Mouse (Mus musculus): Measurements from ENCODE around the gene Tmem53. TPM values are rescaled to one million over a fixed set of nuclear protein-coding genes. Genes with fewer than 3 reads are reported as not detected.
A peak's percentile ranks its signal among the peaks of the same experiment; 100 is the strongest.

The Tmem53 gene
- polyA plus RNA-seq, 2 experiments: 7.7 to 10.5 TPM

- TF ChIP-seq POLR2A (IDR thresholded peaks at IDR 0.05; ENCODE audit: borderline replicate concordance, extremely low read depth, insufficient read depth, insufficient read length): no peak
Measured at GRCm38 (mm10) chr4:117267284-117267683, 15.5 kb downstream of the Tmem53 start.

GRCm38 (mm10) chr4:117267831-117268437 lies 16.2 kb downstream of the Tmem53 start:
- Histone ChIP-seq H3K4me1 (ENCODE audit: control insufficient read depth, insufficient read depth, low read length) (peaks cover under 1% of the 10 kb centered on the region; the same call in 1 of the 2 replicates), H3K4me3 (replicated peaks; ENCODE audit: low read length) (no peak overlapping the region), H3K27me3 (ENCODE audit: control insufficient read depth, insufficient read depth, low read length) (no peaks in the 10 kb centered on the region), H3K4me2 (replicated peaks; ENCODE audit: low read depth, low read length, severe bottlenecking) (no peak overlapping the region), H3K9ac (ENCODE audit: low read depth, low read length, severe bottlenecking) (no peak overlapping the region), H3K9me3 (ENCODE audit: control insufficient read depth, low read length) (no peaks in the 10 kb centered on the region), H3K27ac (replicated peaks; ENCODE audit: low read depth, low read length) (no peak overlapping the region), H3K36me3 (ENCODE audit: control insufficient read depth, insufficient read depth, low read length) (peaks cover 19% of the 10 kb centered on the region)
- TF ChIP-seq POLR2A (IDR thresholded peaks at IDR 0.05; ENCODE audit: borderline replicate concordance, extremely low read depth, insufficient read depth, insufficient read length): no peak
- no peak for DNase-seq (ENCODE audit: low spot score)
- no peak for ATAC-seq (ENCODE audit: low FRiP score, low read depth)
- 83% methylated on average over 25 of the region's 25 CpGs for WGBS

More at GRCm38 (mm10) chr4:117267284-117267683, 15.5 kb downstream of the Tmem53 start:
- DNase-seq (ENCODE audit: low spot score) (peak; percentile 70), ATAC-seq (ENCODE audit: low FRiP score, low read depth) (peak; percentile 53; the same call in 1 of the 2 replicates)
- Histone ChIP-seq H3K4me3 (replicated peaks; ENCODE audit: low read length) (no peak overlapping the region), H3K4me2 (replicated peaks; ENCODE audit: low read depth, low read length, severe bottlenecking) (no peak overlapping the region), H3K9me3 (ENCODE audit: control insufficient read depth, low read length) (no peaks in the 10 kb centered on the region), H3K9ac (ENCODE audit: low read depth, low read length, severe bottlenecking) (no peak overlapping the region), H3K27me3 (ENCODE audit: control insufficient read depth, insufficient read depth, low read length) (no peaks in the 10 kb centered on the region), H3K4me1 (ENCODE audit: control insufficient read depth, insufficient read depth, low read length) (no peaks in the 10 kb centered on the region), H3K27ac (replicated peaks; ENCODE audit: low read depth, low read length) (no peak overlapping the region), H3K36me3 (ENCODE audit: control insufficient read depth, insufficient read depth, low read length) (peaks cover 13% of the 10 kb centered on the region)
- 7% methylated on average over 2 of the region's 2 CpGs for whole genome bisulfite sequencing

GRCm38 (mm10) chr4:117270278-117270677 lies 18.5 kb downstream of the Tmem53 start:
- Histone ChIP-seq H3K27me3 (ENCODE audit: control insufficient read depth, insufficient read depth, low read length) (no peaks in the 10 kb centered on the region), H3K4me1 (ENCODE audit: control insufficient read depth, insufficient read depth, low read length) (peaks cover 3% of the 10 kb centered on the region; the same call in 1 of the 2 replicates), H3K4me3 (replicated peaks; ENCODE audit: low read length) (no peak overlapping the region), H3K27ac (replicated peaks; ENCODE audit: low read depth, low read length) (no peak overlapping the region), H3K9me3 (ENCODE audit: control insufficient read depth, low read length) (peaks cover 12% of the 10 kb centered on the region), H3K4me2 (replicated peaks; ENCODE audit: low read depth, low read length, severe bottlenecking) (no peak overlapping the region), H3K9ac (ENCODE audit: low read depth, low read length, severe bottlenecking) (no peak overlapping the region), H3K36me3 (ENCODE audit: control insufficient read depth, insufficient read depth, low read length) (peaks cover 43% of the 10 kb centered on the region)
- TF ChIP-seq POLR2A (IDR thresholded peaks at IDR 0.05; ENCODE audit: borderline replicate concordance, extremely low read depth, insufficient read depth, insufficient read length): peak; percentile 12; the same call in 1 of the 2 replicates
- WGBS: 9% methylated on average over 6 of the region's 6 CpGs
- ATAC-seq (ENCODE audit: low FRiP score, low read depth): peak; percentile 58; the same call in 1 of the 2 replicates
- DNase-seq (ENCODE audit: low spot score): peak; percentile 82

- 9% methylated on average over 12 of the region's 12 CpGs for WGBS
- Histone ChIP-seq H3K27ac (replicated peaks; ENCODE audit: low read depth, low read length) (no peak overlapping the region), H3K9ac (ENCODE audit: low read depth, low read length, severe bottlenecking) (no peak overlapping the region), H3K4me2 (replicated peaks; ENCODE audit: low read depth, low read length, severe bottlenecking) (no peak overlapping the region), H3K4me1 (ENCODE audit: control insufficient read depth, insufficient read depth, low read length) (peaks cover 3% of the 10 kb centered on the region; the same call in 1 of the 2 replicates), H3K9me3 (ENCODE audit: control insufficient read depth, low read length) (peaks cover 12% of the 10 kb centered on the region), H3K4me3 (replicated peaks; ENCODE audit: low read length) (no peak overlapping the region), H3K36me3 (ENCODE audit: control insufficient read depth, insufficient read depth, low read length) (peaks cover 65% of the 10 kb centered on the region), H3K27me3 (ENCODE audit: control insufficient read depth, insufficient read depth, low read length) (no peaks in the 10 kb centered on the region)
- TF ChIP-seq POLR2A (IDR thresholded peaks at IDR 0.05; ENCODE audit: borderline replicate concordance, extremely low read depth, insufficient read depth, insufficient read length): no peak
- DNase-seq (ENCODE audit: low spot score): peak; percentile 21
- ATAC-seq (ENCODE audit: low FRiP score, low read depth): no peak
Measured at GRCm38 (mm10) chr4:117272459-117272858, 20.7 kb downstream of the Tmem53 start.

GRCm38 (mm10) chr4:117274720-117275119 lies 23.0 kb downstream of the Tmem53 start:
- ATAC-seq (ENCODE audit: low FRiP score, low read depth) (no peak), DNase-seq (ENCODE audit: low spot score) (no peak)
- Histone ChIP-seq H3K4me3 (replicated peaks; ENCODE audit: low read length) (no peak overlapping the region), H3K4me2 (replicated peaks; ENCODE audit: low read depth, low read length, severe bottlenecking) (no peak overlapping the region), H3K27ac (replicated peaks; ENCODE audit: low read depth, low read length) (no peak overlapping the region), H3K9me3 (ENCODE audit: control insufficient read depth, low read length) (peaks cover 12% of the 10 kb centered on the region), H3K27me3 (ENCODE audit: control insufficient read depth, insufficient read depth, low read length) (no peaks in the 10 kb centered on the region), H3K4me1 (ENCODE audit: control insufficient read depth, insufficient read depth, low read length) (peaks cover 3% of the 10 kb centered on the region; the same call in 1 of the 2 replicates), H3K36me3 (ENCODE audit: control insufficient read depth, insufficient read depth, low read length) (peaks cover 87% of the 10 kb centered on the region), H3K9ac (ENCODE audit: low read depth, low read length, severe bottlenecking) (no peak overlapping the region)
- TF ChIP-seq POLR2A (IDR thresholded peaks at IDR 0.05; ENCODE audit: borderline replicate concordance, extremely low read depth, insufficient read depth, insufficient read length): no peak
- WGBS: 91% methylated on average over 4 of the region's 4 CpGs

All from limb, embryonic 14.5 days (tissue).